ENCODE assay signal across 9 mouse cellular contexts in genomic region chr1:192822652-192823525, GRCm38 (mm10). TPM values are rescaled to one million over a fixed set of nuclear protein-coding genes. Genes with fewer than 3 reads are reported as not detected.
A peak's percentile ranks its signal among the peaks of the same experiment; 100 is the strongest.
DNase-seq lines count a peak whose midpoint lies in the region; ATAC-seq lines count a peak whose summit lies in the region.
"Had no signal": no experiment of that assay in that cellular context is flagged by ENCODE, and none has a peak within 500 bp of the region (broad histone marks: within the 10 kb centered on the region; RNA-seq: fewer than 3 reads in every experiment).

No protein-coding gene starts in this region.

- no peak for DNase-seq in liver, embryonic 11.5 days (ENCODE audit: low spot score)
- DNase-seq in heart, postnatal 14 days = peak; percentile 59 to 70
- no peak for DNase-seq in spleen, postnatal 36 days (ENCODE audit: low spot score in 2 of 2)

- peak overlapping the region; percentile 22; the same call in 1 of the 2 replicates for H3K27ac ChIP-seq in liver, embryonic 11.5 days (ENCODE audit: low read depth, low read length)
- no peak overlapping the region for H3K27ac ChIP-seq in liver, embryonic 12.5 days
- H3K27ac ChIP-seq in forebrain, embryonic 13.5 days = peak overlapping the region; percentile 65
- peak overlapping the region; percentile 96 for H3K27ac ChIP-seq in limb, embryonic 12.5 days
- peak overlapping the region; percentile 67 for H3K27ac ChIP-seq in neural tube, embryonic 15.5 days (replicated peaks)

- H3K27me3 ChIP-seq in liver, embryonic 11.5 days (replicated peaks; ENCODE audit: control insufficient read depth, insufficient read depth, low read length) = no peaks in the 10 kb centered on the region
- no peaks in the 10 kb centered on the region; the same call in 1 of the 2 replicates for H3K27me3 ChIP-seq in liver, embryonic 12.5 days (replicated peaks)
- no peaks in the 10 kb centered on the region for H3K27me3 ChIP-seq in forebrain, embryonic 13.5 days
- no peaks in the 10 kb centered on the region for H3K27me3 ChIP-seq in limb, embryonic 12.5 days
- H3K27me3 ChIP-seq in neural tube, embryonic 15.5 days (replicated peaks) = no peaks in the 10 kb centered on the region

- H3K36me3 ChIP-seq in liver, embryonic 11.5 days (ENCODE audit: control insufficient read depth, insufficient read depth, low read length) = no peaks in the 10 kb centered on the region
- no peaks in the 10 kb centered on the region for H3K36me3 ChIP-seq in liver, embryonic 12.5 days
- no peaks in the 10 kb centered on the region for H3K36me3 ChIP-seq in forebrain, embryonic 13.5 days (ENCODE audit: poor library complexity, severe bottlenecking)
- H3K36me3 ChIP-seq in limb, embryonic 12.5 days = no peaks in the 10 kb centered on the region
- H3K36me3 ChIP-seq in neural tube, embryonic 15.5 days = no peaks in the 10 kb centered on the region

- no peak overlapping the region for H3K9ac ChIP-seq in liver, embryonic 11.5 days (ENCODE audit: low read depth, low read length)
- H3K9ac ChIP-seq in liver, embryonic 12.5 days = no peak overlapping the region
- H3K9ac ChIP-seq in forebrain, embryonic 13.5 days = no peak overlapping the region
- peak overlapping the region; percentile 27; the same call in 1 of the 2 replicates for H3K9ac ChIP-seq in limb, embryonic 12.5 days (replicated peaks)
- no peak overlapping the region for H3K9ac ChIP-seq in neural tube, embryonic 15.5 days (replicated peaks)

- no peak for ATAC-seq in liver, embryonic 11.5 days (replicated peaks; ENCODE audit: low FRiP score)
- no peak for ATAC-seq in liver, embryonic 12.5 days
- peak; percentile 91 for ATAC-seq in forebrain, embryonic 13.5 days
- ATAC-seq in limb, embryonic 12.5 days (ENCODE audit: insufficient number of reproducible peaks, insufficient read depth, low FRiP score, low TSS enrichment, low read depth) = peak; percentile 80
- peak; percentile 59; the same call in 1 of the 2 replicates for ATAC-seq in neural tube, embryonic 15.5 days (ENCODE audit: low FRiP score)
- no peak for ATAC-seq in erythroid progenitor cell, adult 5-6 weeks (replicated peaks; ENCODE audit: low FRiP score, poor library complexity, severe bottlenecking)

- H3K4me1 ChIP-seq in liver, embryonic 11.5 days (replicated peaks; ENCODE audit: control insufficient read depth, insufficient read depth, low read length) = peaks cover 5% of the 10 kb centered on the region
- H3K4me1 ChIP-seq in liver, embryonic 12.5 days = peaks cover 9% of the 10 kb centered on the region
- H3K4me1 ChIP-seq in forebrain, embryonic 13.5 days = peaks cover 16% of the 10 kb centered on the region
- peaks cover 31% of the 10 kb centered on the region for H3K4me1 ChIP-seq in limb, embryonic 12.5 days (replicated peaks)
- H3K4me1 ChIP-seq in neural tube, embryonic 15.5 days = peaks cover 17% of the 10 kb centered on the region

- 48% methylated on average over 13 of the region's 13 CpGs for WGBS in liver, embryonic 11.5 days
- WGBS in liver, embryonic 12.5 days (ENCODE audit: insufficient replicate concordance) = 48% methylated on average over 13 of the region's 13 CpGs
- 15% methylated on average over 13 of the region's 13 CpGs for WGBS in forebrain, embryonic 13.5 days
- 9% methylated on average over 13 of the region's 13 CpGs for WGBS in limb, embryonic 12.5 days
- WGBS in neural tube, embryonic 15.5 days = 23% methylated on average over 13 of the region's 13 CpGs

- intact Hi-C loops in heart, postnatal 14 days (cut with DNase I) = no loop called here

- no peaks in the 10 kb centered on the region for H3K9me3 ChIP-seq in liver, embryonic 11.5 days (ENCODE audit: control insufficient read depth, low read length)
- H3K9me3 ChIP-seq in liver, embryonic 12.5 days (replicated peaks) = 0 out of 2 replicates have a peak, but pooled peaks cover 4% of the 10 kb centered on the region
- H3K9me3 ChIP-seq in forebrain, embryonic 13.5 days (replicated peaks) = no peaks in the 10 kb centered on the region
- no peaks in the 10 kb centered on the region for H3K9me3 ChIP-seq in limb, embryonic 12.5 days
- H3K9me3 ChIP-seq in neural tube, embryonic 15.5 days (replicated peaks) = no peaks in the 10 kb centered on the region

- H3K4me3 ChIP-seq in liver, embryonic 11.5 days (ENCODE audit: low read depth, low read length) = no peak overlapping the region
- H3K4me3 ChIP-seq in liver, embryonic 12.5 days = no peak overlapping the region
- H3K4me3 ChIP-seq in forebrain, embryonic 13.5 days = no peak overlapping the region
- H3K4me3 ChIP-seq in limb, embryonic 12.5 days (replicated peaks) = no peak overlapping the region
- no peak overlapping the region for H3K4me3 ChIP-seq in neural tube, embryonic 15.5 days (replicated peaks)

- no peak overlapping the region for H3K4me2 ChIP-seq in liver, embryonic 11.5 days
- no peak overlapping the region for H3K4me2 ChIP-seq in liver, embryonic 12.5 days
- H3K4me2 ChIP-seq in forebrain, embryonic 13.5 days = no peak overlapping the region
- H3K4me2 ChIP-seq in limb, embryonic 12.5 days = peak overlapping the region; percentile 36
- 0 out of 2 replicates have a peak overlapping the region, but pooled peaks have one; percentile 2 for H3K4me2 ChIP-seq in neural tube, embryonic 15.5 days

RNA-seq across cellular contexts. Expression of gene Sertad4, which starts 32.7 kb away (rescaled TPM):
- polyA plus RNA-seq in liver, embryonic 11.5 days (2014; fragmentation: Nextera tagmentation; extraction: Ambion mirVana) = 3.9 and 4.0 TPM in 2 replicates
- 1.8 and 3.6 TPM in 2 replicates for polyA plus RNA-seq in liver, embryonic 12.5 days (2016; fragmentation: Nextera tagmentation; extraction: Ambion mirVana)
- polyA plus RNA-seq in forebrain, embryonic 13.5 days (2015; fragmentation: Nextera tagmentation; extraction: Ambion mirVana) = 20.4 and 20.5 TPM in 2 replicates
- total RNA-seq in heart, postnatal 14 days (2021) = 1 to 10 TPM; 4.8 to 6.3 TPM
- polyA plus RNA-seq in limb, embryonic 12.5 days (2016; fragmentation: Nextera tagmentation; extraction: Ambion mirVana) = 80.4 and 85.1 TPM in 2 replicates
- 16.6 and 17.3 TPM in 2 replicates for polyA plus RNA-seq in neural tube, embryonic 15.5 days (2015; fragmentation: Nextera tagmentation; extraction: Ambion mirVana)
- not detected in 2 replicates for total RNA-seq in erythroid progenitor cell, adult 5-6 weeks (2015; ENCODE audit: low replicate concordance)
- 0.39 TPM in 1 of 2 replicates, not detected in the other for total RNA-seq in erythroid progenitor cell, adult 5-6 weeks (2017; ENCODE audit: low replicate concordance)
- total RNA-seq: MEL had no signal

RNA-seq across cellular contexts. Expression of gene Hhat, which starts 51.9 kb away (rescaled TPM):
- 3.8 and 4.3 TPM in 2 replicates for polyA plus RNA-seq in liver, embryonic 11.5 days (2014; fragmentation: Nextera tagmentation; extraction: Ambion mirVana)
- 2.1 TPM in 2 replicates for polyA plus RNA-seq in liver, embryonic 12.5 days (2016; fragmentation: Nextera tagmentation; extraction: Ambion mirVana)
- polyA plus RNA-seq in forebrain, embryonic 13.5 days (2015; fragmentation: Nextera tagmentation; extraction: Ambion mirVana) = 2.6 and 3.2 TPM in 2 replicates
- total RNA-seq in heart, postnatal 14 days (2021) = 1 to 10 TPM; 3.3 to 3.7 TPM
- 10.8 and 12.0 TPM in 2 replicates for polyA plus RNA-seq in limb, embryonic 12.5 days (2016; fragmentation: Nextera tagmentation; extraction: Ambion mirVana)
- 4.6 and 5.2 TPM in 2 replicates for polyA plus RNA-seq in neural tube, embryonic 15.5 days (2015; fragmentation: Nextera tagmentation; extraction: Ambion mirVana)
- total RNA-seq in erythroid progenitor cell, adult 5-6 weeks (2015; ENCODE audit: low replicate concordance) = not detected in 2 replicates
- total RNA-seq in erythroid progenitor cell, adult 5-6 weeks (2017; ENCODE audit: low replicate concordance) = 0.51 TPM in 1 of 2 replicates, not detected in the other

Comparison
In these comparisons a context has a peak if more than half of its experiments do, and no peak if none do; other contexts are left out.
1. ATAC-seq: peak in forebrain, embryonic 13.5 days (single experiment), limb, embryonic 12.5 days (single experiment) and neural tube, embryonic 15.5 days (single experiment); none in liver, embryonic 11.5 days (single experiment), liver, embryonic 12.5 days (single experiment) and erythroid progenitor cell, adult 5-6 weeks (single experiment).
2. DNase-seq: peak in heart, postnatal 14 days (2 of 2); none in liver, embryonic 11.5 days (single experiment) and spleen, postnatal 36 days (0 of 2).
3. H3K4me2 ChIP-seq: peak in limb, embryonic 12.5 days (single experiment) and neural tube, embryonic 15.5 days (single experiment); none in liver, embryonic 11.5 days (single experiment), liver, embryonic 12.5 days (single experiment) and forebrain, embryonic 13.5 days (single experiment).